Mouse (Mus musculus) myocyte (in vitro differentiated cells): ENCODE data around the gene Gm10408.
"Not testable (repeated sequence)": the region's sequence is repeated elsewhere in the genome, so short reads cannot be mapped to it uniquely, and the experiment has no call there.

Experiments used
- E2F4 ChIP-seq: IDR thresholded peaks from one replicate; pipeline ENCODE4 v1.6.1; 2011; ENCODE audit warnings: mild to moderate bottlenecking, control low read depth, moderate library complexity; ENCODE audit not compliant: insufficient read depth
- MAX ChIP-seq: IDR thresholded peaks from one replicate; pipeline ENCODE4 v1.6.1; 2011; ENCODE audit warnings: low read depth, mild to moderate bottlenecking, control low read depth
- MYOD1 ChIP-seq, 3 experiments: IDR thresholded peaks; one replicate each; pipeline ENCODE4 v1.6.1; 2011; ENCODE audit warnings: control low read depth in 2 of 3, low read depth in 2 of 3, mild to moderate bottlenecking in 2 of 3, moderate library complexity in 1 of 3; ENCODE audit not compliant: insufficient read length in 2 of 3, control insufficient read depth in 1 of 3
- POLR2A ChIP-seq: IDR thresholded peaks from one replicate; pipeline ENCODE4 v1.6.1; 2011; ENCODE audit warnings: low read depth, mild to moderate bottlenecking, control low read depth, moderate library complexity; ENCODE audit not compliant: insufficient read length
- REST ChIP-seq: IDR thresholded peaks from one replicate; pipeline ENCODE4 v1.6.1; 2011; ENCODE audit warnings: mild to moderate bottlenecking, control low read depth, moderate library complexity; ENCODE audit not compliant: insufficient read depth, insufficient read length
- SRF ChIP-seq: IDR thresholded peaks from one replicate; pipeline ENCODE4 v1.6.1; 2011; ENCODE audit warnings: low read depth; ENCODE audit not compliant: control insufficient read depth, insufficient read length
- TCF12 ChIP-seq: IDR thresholded peaks from one replicate; pipeline ENCODE4 v1.6.1; 2011; ENCODE audit warnings: mild to moderate bottlenecking, control low read depth; ENCODE audit not compliant: poor library complexity, insufficient read depth, severe bottlenecking
- TCF3 ChIP-seq: IDR thresholded peaks from one replicate; pipeline ENCODE4 v1.6.1; 2011; ENCODE audit warnings: low read depth, control low read depth; ENCODE audit not compliant: insufficient read length
- USF1 ChIP-seq: IDR thresholded peaks from one replicate; pipeline ENCODE4 v1.6.1; 2011; ENCODE audit warnings: low read depth, mild to moderate bottlenecking, control low read depth, moderate library complexity

- TF ChIP-seq POLR2A; USF1; MAX; E2F4; MYOD1 (IDR thresholded peaks at IDR 0.05; ENCODE audit: control insufficient read depth in 1 of 3, insufficient read length in 2 of 3, low read depth in 2 of 3); TCF12; SRF; TCF3; REST: not testable (repeated sequence)
These were observed 36.9 kb upstream of the Gm10408 start, which contains the start of gene Gm10409 for GRCm38 (mm10) chr14:3412314-3412713.
